Mouse (Mus musculus) kidney, embryonic 14.5 days (tissue): Measurements from ENCODE around the gene Mctp1. TPM values are rescaled to one million over a fixed set of nuclear protein-coding genes. Genes with fewer than 3 reads are reported as not detected.
"Not testable (repeated sequence)": the region's sequence is repeated elsewhere in the genome, so short reads cannot be mapped to it uniquely, and the experiment has no call there.

Experiments used
- ATAC-seq: fragments of 200-750 bp; cut with Nextera tagmentation; 2 replicates; pipeline ENCODE4 v1.8.0; 2017; ENCODE audit warnings: moderate number of reproducible peaks, mild to moderate bottlenecking, moderate TSS enrichment, moderate library complexity; ENCODE audit not compliant: low FRiP score, low TSS enrichment
- H3K27ac ChIP-seq: fragments of 300-500 bp; sonication (generic); 2 replicates; pipeline ENCODE4 v1.5.1; 2014; ENCODE audit warnings: low read depth, mild to moderate bottlenecking, low read length, moderate library complexity, mixed read lengths
- H3K27me3 ChIP-seq: fragments of 300-500 bp; sonication (generic); 2 replicates; pipeline ENCODE4 v1.6.1; 2014; ENCODE audit warnings: mild to moderate bottlenecking, low read length; ENCODE audit not compliant: control insufficient read depth, insufficient read depth
- H3K36me3 ChIP-seq: fragments of 300-500 bp; sonication (generic); 2 replicates; pipeline ENCODE4 v1.6.1; 2014; ENCODE audit warnings: low read length, mixed read lengths; ENCODE audit not compliant: control insufficient read depth, insufficient read depth
- H3K4me1 ChIP-seq: fragments of 300-500 bp; sonication (generic); 2 replicates; pipeline ENCODE4 v1.6.1; 2014; ENCODE audit warnings: low read length, mixed read lengths; ENCODE audit not compliant: control insufficient read depth, insufficient read depth
- H3K4me2 ChIP-seq: fragments of 300-500 bp; sonication (generic); replicated peaks from 2 replicates; pipeline ENCODE4 v1.6.1; 2014; ENCODE audit warnings: low read depth, mild to moderate bottlenecking, low read length
- H3K4me3 ChIP-seq: fragments of 300-500 bp; sonication (generic); 2 replicates; pipeline ENCODE4 v1.5.1; 2014; ENCODE audit warnings: mild to moderate bottlenecking, low read length
- H3K9ac ChIP-seq: fragments of 300-500 bp; sonication (generic); 2 replicates; pipeline ENCODE4 v1.6.1; 2014; ENCODE audit warnings: low read depth, mild to moderate bottlenecking, low read length, moderate library complexity
- H3K9me3 ChIP-seq: fragments of 300-500 bp; sonication (generic); 2 replicates; pipeline ENCODE4 v1.6.1; 2016; ENCODE audit warnings: low read length; ENCODE audit not compliant: control insufficient read depth
- WGBS: fragments of 180-500 bp; shearing (Covaris S2); extraction: QIAGEN DNeasy Blood & Tissue Kit; methylation state at CpG from one replicate; pipeline ENCODE4 v1.1.7; 2014; 5-methylcytosine and 5-hydroxymethylcytosine counted together
- polyA plus RNA-seq: library from polyadenylated mRNA; unstranded; fragments of >200 nt; fragmentation: Nextera tagmentation; extraction: Ambion mirVana; gene quantifications from 2 replicates; pipeline ENCODE4 v1.2.1, GENCODE M21; 2014

Gene Mctp1
- polyA plus RNA-seq, 1 experiment from 2014 or later = 0.72 TPM

DNA sequence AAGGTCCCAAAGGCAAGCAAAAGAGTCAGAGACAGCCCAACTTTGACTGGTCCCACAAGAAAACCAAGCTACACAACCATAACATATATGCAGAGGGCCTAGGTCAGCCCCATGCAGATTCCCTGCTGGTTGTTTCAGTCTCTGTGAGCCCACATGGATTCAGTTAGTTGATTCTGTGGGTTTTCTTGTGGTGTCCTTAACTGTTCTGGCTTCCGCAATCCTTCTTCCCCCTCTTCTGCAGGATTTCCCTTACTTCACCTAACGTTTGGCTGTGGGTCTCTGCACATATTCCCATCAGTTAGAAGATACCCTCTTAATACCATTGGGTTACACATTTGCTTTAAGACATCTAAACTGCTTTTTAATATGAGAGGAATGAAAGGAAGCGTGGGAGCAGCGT lies 183.1 kb downstream of the Mctp1 start:
- Histone ChIP-seq H3K4me2 (no peak overlapping the region), H3K9me3 (no peaks in the 10 kb centered on the region), H3K4me3 (no peak overlapping the region), H3K27ac (no peak overlapping the region), H3K9ac (no peak overlapping the region), H3K4me1 (no peaks in the 10 kb centered on the region), H3K36me3 (no peaks in the 10 kb centered on the region), H3K27me3 (no peaks in the 10 kb centered on the region)
- ATAC-seq = no peak
- WGBS = 85% methylated on average over 4 of the region's 4 CpGs

DNA sequence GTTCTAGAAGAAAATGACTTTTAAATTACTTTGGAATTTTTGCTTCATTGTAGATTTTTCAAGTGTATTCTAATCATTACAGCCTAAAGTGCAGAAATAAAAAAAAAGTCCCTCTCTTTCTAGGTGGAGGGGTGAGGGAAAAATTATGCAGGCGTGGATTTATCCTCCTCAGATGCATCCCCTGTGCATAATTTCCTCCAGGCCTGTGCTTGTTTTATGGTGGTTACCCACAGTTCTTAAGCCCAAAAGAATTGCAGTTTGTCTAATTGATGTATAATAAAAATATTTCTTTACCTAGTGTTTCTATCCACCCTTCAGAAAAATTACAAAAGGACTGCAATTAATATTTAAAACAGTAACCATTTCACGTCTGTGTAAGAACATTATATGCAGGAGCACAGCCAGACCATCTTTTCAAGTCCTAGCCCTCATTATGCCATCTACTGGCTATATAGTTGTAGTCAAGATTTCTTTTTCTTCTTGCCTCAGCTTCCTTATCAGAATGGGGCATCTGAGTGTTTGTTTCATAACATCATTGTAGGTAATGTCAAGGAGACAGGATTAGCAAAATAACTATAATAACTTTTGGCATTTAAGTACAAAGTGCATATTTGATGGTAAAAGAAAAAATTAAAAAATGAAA lies 184.4 kb downstream of the Mctp1 start:
- ATAC-seq = no peak
- WGBS = 75% methylated on average over 2 of the region's 2 CpGs
- H3K27me3 ChIP-seq = no peaks in the 10 kb centered on the region
- H3K9ac ChIP-seq = no peak overlapping the region
- H3K27ac ChIP-seq = no peak overlapping the region
- H3K36me3 ChIP-seq = no peaks in the 10 kb centered on the region
- no peak overlapping the region for H3K4me2 ChIP-seq
- no peaks in the 10 kb centered on the region for H3K4me1 ChIP-seq
- no peak overlapping the region for H3K4me3 ChIP-seq
- H3K9me3 ChIP-seq = no peaks in the 10 kb centered on the region

DNA sequence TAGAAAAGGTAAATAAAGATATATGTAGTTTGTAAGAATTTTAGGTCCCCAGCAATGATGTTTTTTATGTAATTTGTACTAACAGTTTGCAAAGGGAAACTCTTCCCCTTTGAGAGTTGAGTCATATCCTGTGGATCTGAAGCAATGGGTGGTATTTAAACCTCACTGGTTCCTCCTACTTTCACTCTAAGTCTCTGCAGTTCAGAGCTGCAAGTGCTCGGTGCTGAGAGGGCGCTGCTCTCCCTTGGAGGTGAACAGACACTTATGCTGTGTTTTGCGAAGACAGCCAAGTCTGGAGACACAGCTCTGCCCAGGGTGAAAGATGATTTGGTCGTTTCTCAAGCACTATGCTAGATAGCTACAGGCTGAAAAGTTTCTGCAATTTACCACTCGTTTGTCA lies 195.1 kb downstream of the Mctp1 start:
- no peaks in the 10 kb centered on the region for H3K36me3 ChIP-seq
- WGBS = 50% methylated on average over 5 of the region's 5 CpGs

DNA sequence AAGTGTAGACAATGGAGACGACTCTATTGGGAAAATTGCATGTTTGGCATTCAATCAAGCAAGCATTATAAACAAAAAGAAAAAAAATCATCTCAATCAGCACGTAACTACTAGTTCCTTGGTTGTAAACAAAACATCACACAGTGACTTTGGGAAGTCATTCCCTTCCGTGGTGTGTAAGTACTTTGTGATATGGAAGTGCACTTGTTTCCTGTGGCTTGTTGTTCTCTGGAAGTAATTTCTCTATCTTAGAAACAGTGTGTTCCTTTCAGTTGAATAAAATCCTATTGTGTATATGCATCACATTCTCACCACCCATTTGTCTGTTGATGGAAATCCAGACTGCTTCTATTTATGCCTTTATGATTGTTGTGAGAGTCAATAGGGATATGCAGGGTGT lies 201.1 kb downstream of the Mctp1 start:
- Histone ChIP-seq H3K27ac (no peak overlapping the region), H3K4me2 (no peak overlapping the region), H3K9me3 (no peaks in the 10 kb centered on the region), H3K27me3 (no peaks in the 10 kb centered on the region), H3K36me3 (no peaks in the 10 kb centered on the region), H3K9ac (no peak overlapping the region), H3K4me3 (no peak overlapping the region), H3K4me1 (no peaks in the 10 kb centered on the region)
- 73% methylated on average over 3 of the region's 3 CpGs for WGBS
- ATAC-seq = no peak

More for the DNA sequence above, 195.1 kb downstream of the Mctp1 start:
- no peak overlapping the region for H3K4me2 ChIP-seq
- no peaks in the 10 kb centered on the region for H3K4me1 ChIP-seq
- H3K4me3 ChIP-seq = no peak overlapping the region
- H3K9me3 ChIP-seq = no peaks in the 10 kb centered on the region
- H3K27me3 ChIP-seq = no peaks in the 10 kb centered on the region
- H3K27ac ChIP-seq = no peak overlapping the region
- no peak overlapping the region for H3K9ac ChIP-seq
- ATAC-seq = no peak

DNA sequence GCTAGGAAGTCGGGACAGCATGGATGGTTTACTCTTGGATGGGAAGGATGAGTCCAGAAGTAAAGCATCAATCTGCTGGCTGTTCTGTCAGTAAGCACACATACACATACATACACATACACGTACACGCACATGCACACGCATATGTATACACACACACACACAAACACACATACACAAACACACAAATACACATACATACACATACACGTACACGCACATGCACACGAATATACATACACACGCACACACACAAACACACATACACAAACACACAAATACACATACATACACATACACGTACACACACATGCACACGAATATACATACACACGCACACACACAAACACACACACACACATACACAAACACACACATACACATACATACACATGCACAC lies 206.4 kb downstream of the Mctp1 start:
- 0 out of 2 replicates have a peak, but pooled peaks have one; percentile 32 for ATAC-seq
- 91% methylated on average over 11 of the region's 11 CpGs for WGBS
- H3K4me3 ChIP-seq, H3K9me3 ChIP-seq, H3K4me1 ChIP-seq, H3K9ac ChIP-seq, H3K27me3 ChIP-seq, H3K4me2 ChIP-seq, H3K27ac ChIP-seq, H3K36me3 ChIP-seq: not testable (repeated sequence)

DNA sequence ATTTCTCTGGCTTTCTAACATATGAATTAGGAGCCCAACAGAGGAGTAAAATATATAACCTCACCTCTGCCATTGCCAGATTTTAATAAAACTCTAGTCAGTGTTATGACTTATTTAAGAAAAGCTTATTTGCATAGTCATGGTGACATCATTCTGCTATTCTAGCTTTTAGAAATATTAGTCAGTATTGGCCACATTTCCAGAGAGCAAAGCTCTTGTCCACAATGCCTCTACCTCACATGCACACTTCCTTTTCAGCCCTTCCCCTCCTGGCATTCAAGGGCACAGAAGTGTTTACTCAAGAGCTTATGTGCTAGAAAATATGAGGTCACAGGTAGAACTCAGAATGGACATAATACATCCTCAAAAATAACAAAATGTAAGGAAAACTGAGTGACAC lies 206.9 kb downstream of the Mctp1 start:
- Histone ChIP-seq H3K4me2 (no peak overlapping the region), H3K4me3 (no peak overlapping the region), H3K36me3 (no peaks in the 10 kb centered on the region), H3K27ac (no peak overlapping the region), H3K4me1 (no peaks in the 10 kb centered on the region), H3K27me3 (no peaks in the 10 kb centered on the region), H3K9ac (no peak overlapping the region), H3K9me3 (no peaks in the 10 kb centered on the region)
- no peak for ATAC-seq

DNA sequence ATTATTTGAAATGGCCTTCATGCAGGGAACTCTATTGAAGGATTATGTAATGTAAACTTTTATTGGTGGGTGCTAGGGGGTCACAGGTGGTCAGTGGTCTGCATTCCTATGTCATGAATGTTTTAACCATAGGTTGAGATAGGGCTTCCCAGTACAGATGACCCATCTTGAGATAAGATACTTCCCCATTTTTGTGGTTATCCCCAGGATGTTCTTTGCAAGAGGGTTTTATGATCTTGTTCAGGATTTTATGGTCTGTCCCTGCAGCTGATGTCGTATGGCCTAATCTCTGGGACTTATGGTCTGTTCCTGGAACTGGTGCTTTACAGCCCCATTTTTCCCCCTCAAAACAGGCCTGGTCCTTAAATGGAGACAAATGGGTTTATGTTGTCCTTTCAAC lies 207.4 kb downstream of the Mctp1 start:
- Histone ChIP-seq H3K9me3 (no peaks in the 10 kb centered on the region), H3K9ac (no peak overlapping the region), H3K4me1 (no peaks in the 10 kb centered on the region), H3K4me3 (no peak overlapping the region), H3K4me2 (no peak overlapping the region), H3K27ac (no peak overlapping the region), H3K36me3 (no peaks in the 10 kb centered on the region), H3K27me3 (no peaks in the 10 kb centered on the region)
- WGBS = 35% methylated on average over 1 of the region's 1 CpGs
- ATAC-seq = no peak

DNA sequence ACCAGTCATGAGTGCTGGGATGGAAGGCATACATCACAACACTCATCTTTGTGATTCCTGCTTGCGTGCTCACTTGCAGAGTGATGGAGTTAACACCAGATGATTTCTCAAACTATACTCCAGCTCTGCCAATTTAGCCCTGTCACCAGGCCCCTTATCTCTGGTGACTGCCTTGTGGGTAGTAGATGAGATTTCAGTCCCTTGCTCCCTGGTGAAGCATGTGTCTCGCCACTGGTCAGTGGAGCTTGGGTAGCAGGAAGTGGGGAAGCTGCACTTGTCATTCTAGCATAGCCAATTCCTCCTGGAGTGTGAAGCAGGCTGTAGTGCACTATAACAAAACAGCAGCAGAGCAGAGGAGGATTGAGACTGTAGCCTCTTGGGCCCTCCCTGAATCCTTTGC lies 208.6 kb downstream of the Mctp1 start:
- no peak overlapping the region for H3K9ac ChIP-seq
- H3K27ac ChIP-seq = no peak overlapping the region
- H3K36me3 ChIP-seq = no peaks in the 10 kb centered on the region
- WGBS = 73% methylated on average over 2 of the region's 2 CpGs
- H3K9me3 ChIP-seq = no peaks in the 10 kb centered on the region
- H3K4me1 ChIP-seq = no peaks in the 10 kb centered on the region
- no peaks in the 10 kb centered on the region for H3K27me3 ChIP-seq
- ATAC-seq = no peak
- no peak overlapping the region for H3K4me2 ChIP-seq
- H3K4me3 ChIP-seq = no peak overlapping the region

DNA sequence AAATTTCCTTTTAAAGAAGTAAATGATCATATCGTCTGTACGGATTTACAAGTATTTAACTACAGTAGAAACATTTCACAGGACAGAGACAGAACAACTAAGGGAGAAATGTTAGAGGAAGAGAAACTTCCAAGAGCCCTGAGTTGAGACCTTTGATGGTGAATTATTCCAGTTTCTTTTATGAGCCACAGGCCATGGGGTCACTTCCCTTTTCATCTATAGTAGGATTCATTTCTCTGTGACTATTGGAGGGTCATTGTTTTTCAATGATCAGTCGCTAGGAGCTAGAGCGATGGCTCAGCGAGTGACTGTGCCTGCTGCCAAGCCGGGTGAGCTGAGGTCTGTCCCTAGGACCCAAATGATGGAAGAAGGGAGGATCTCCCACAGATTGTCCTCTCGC lies 212.7 kb downstream of the Mctp1 start:
- no peaks in the 10 kb centered on the region for H3K9me3 ChIP-seq
- H3K36me3 ChIP-seq = no peaks in the 10 kb centered on the region
- no peak overlapping the region for H3K4me2 ChIP-seq
- WGBS = 65% methylated on average over 7 of the region's 7 CpGs
- H3K4me1 ChIP-seq = no peaks in the 10 kb centered on the region
- no peak for ATAC-seq
- H3K27me3 ChIP-seq = no peaks in the 10 kb centered on the region
- H3K9ac ChIP-seq = no peak overlapping the region
- H3K4me3 ChIP-seq = no peak overlapping the region
- H3K27ac ChIP-seq = no peak overlapping the region
